Mouse (Mus musculus): ENCODE results near the gene Eif5a.

DNA sequence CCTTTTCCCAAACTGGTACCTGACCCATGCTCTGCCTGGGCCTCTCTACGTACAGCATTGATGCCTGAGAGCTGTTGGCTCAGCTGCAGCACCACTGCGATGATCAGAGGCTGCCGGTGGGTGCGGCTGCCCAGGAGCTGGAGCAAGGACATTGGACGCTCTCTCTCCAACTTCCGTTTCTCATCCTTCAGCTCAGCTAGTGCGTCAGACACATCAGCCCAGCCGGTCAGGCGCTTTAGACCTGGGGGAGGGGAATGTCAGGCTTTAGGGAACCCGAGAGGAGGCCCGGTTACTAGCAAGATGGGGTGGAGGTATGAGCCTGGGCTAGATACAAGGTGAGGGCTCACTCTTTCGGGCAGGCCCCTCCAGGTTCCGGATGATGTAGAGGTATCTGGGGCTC is 23.5 kb upstream of the Eif5a start:
- TF ChIP-seq POLR2A (IDR thresholded peaks at IDR 0.05; ENCODE audit: control insufficient read depth, extremely low read depth, insufficient read depth, low read length, poor library complexity) (no peak), CTCF (IDR thresholded peaks at IDR 0.05; ENCODE audit: borderline replicate concordance, control insufficient read depth, extremely low read depth, insufficient read depth, low read length, poor library complexity) (no peak)
